Mouse (Mus musculus) thymus, adult 2 months (tissue): ENCODE results near the gene Fbxl16.

Experiments
- CTCF ChIP-seq: fragments of 200-500 bp; IDR thresholded peaks from 2 replicates; pipeline ENCODE4 v1.5.1; 2012; ENCODE audit warnings: mild to moderate bottlenecking, control low read depth, low read length, moderate library complexity, borderline replicate concordance; ENCODE audit not compliant: control insufficient read depth, poor library complexity, insufficient read depth; ENCODE audit errors: extremely low read depth
- POLR2A ChIP-seq: fragments of 200-500 bp; IDR thresholded peaks from 2 replicates; pipeline ENCODE4 v1.6.1; 2012; ENCODE audit warnings: mild to moderate bottlenecking, low read length, control low read depth, moderate library complexity; ENCODE audit not compliant: control insufficient read depth, poor library complexity, insufficient read depth; ENCODE audit errors: extremely low read depth

GRCm38 (mm10) chr17:25760148-25760547 is 48.7 kb upstream of the Fbxl16 start:
- TF ChIP-seq CTCF (no peak), POLR2A (no peak)
